Mouse (Mus musculus) lung, postnatal 14 days (tissue): ENCODE data around the gene Cbarp.

ENCODE experiments used
- DNase-seq: peaks from one replicate; pipeline ENCODE4 v3.0.0; 2021

The Cbarp gene

DNA sequence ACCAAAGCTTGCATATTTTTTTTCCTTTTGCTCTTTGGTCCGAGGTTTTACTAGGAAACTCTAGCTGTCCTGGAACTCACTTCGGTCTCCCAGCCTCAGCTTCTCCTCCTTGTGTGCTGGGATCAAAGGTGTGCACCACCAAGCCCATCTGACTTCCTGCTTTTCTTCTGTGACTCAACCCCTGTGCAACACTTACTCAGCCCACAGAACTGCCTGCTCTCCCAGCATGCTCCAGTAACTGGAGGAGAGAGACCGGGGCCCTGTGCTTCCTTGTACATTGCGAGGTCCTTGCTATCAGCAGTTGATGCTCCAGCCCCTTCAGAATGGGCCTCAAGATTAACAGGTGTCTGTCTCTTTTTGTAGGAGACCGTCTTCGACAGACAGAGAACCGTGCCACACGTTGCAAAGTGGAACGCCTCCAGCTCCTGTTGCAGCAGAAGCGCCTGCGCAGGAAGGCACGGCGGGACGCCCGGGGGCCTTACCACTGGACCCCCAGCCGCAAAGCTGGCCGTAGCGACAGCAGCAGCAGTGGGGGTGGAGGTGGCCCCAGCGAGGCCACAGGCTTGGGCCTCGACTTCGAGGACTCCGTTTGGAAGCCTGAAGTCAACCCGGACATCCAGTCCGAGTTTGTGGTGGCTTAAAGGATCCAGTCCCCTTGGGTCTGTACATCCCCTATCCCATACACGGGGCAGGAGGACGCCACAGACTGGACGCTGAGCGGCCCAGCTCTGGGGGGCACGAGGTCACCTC, 15.5 kb upstream of the Cbarp start:
- DNase-seq = no peak

DNA sequence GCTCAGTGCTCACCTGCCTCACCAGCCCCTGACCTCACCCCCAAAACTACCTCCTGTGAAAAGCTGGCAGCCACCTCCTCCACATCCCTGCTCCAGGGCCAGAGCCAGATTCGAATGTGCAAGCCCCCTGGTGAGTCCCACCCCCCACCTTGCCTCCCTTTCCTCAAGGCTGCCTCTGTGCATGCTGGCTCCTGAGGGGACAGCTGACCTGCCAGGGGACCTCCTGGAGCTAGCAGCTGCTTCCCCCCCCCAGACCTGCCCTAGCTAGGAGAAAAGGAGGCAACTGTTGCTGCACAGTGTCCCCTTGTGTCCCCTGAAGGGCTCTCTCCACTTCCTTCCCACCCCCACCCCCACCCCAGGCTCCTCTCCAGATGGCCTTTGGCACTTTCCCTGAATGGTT, 14.6 kb upstream of the Cbarp start:
- DNase-seq = no peak

DNA sequence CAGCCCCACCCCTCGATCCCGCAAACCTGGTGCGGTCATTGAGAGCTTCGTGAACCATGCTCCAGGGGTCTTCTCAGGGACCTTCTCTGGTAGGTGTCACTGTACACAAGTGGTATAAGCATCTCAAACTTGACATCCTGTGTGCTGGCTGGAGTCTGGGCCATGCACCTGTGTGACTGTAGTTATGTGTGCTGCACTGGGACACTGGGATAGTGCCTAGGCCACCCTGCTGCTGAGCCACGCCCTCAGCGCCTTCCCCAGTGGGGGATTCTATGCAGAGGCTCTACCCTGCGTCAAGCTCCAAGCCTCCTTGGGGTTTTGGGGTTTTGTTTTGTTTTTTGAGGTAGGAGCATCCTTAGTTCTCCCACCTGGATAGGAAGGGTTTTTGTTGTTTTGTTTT, 13.7 kb upstream of the Cbarp start:
- no peak for DNase-seq

DNA sequence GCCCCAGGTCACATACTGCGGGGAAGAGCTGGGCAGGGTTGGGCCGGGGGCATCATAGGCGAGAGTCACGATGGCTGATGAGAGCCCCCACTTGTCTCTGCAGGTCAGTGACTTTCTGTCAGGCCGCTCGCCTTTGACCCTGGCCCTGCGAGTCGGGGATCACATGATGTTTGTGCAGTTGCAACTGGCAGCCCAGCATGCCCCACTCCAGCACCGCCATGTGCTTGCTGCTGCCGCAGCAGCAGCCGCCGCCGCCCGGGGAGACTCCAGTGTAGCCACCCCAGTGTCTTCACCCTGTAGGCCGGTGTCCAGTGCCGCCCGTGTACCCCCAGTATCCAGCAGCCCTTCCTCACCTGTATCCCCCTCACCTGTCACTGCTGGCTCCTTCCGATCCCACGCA, 13.1 kb upstream of the Cbarp start:
- DNase-seq = no peak

DNA sequence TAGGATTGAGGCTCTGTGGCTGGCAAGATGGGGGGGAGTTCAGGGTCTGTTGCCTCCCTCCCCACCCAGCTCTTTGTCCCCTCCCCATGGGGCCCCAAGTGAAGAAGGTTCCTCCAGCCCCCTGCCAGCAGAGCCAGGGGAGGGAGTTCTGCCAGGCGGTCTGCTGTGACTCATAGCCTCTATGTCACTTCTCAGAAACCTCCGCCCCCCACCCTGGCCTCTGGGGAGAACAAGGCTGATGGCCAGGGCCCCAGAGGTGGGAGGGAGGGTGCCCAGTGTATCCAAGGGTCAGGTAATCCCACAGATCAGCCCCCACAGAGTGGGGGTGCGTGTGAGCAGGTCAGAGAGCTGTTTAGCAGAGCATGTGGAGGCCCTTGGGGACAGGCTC, 12.2 kb upstream of the Cbarp start:
- peak; percentile 55 for DNase-seq

DNA sequence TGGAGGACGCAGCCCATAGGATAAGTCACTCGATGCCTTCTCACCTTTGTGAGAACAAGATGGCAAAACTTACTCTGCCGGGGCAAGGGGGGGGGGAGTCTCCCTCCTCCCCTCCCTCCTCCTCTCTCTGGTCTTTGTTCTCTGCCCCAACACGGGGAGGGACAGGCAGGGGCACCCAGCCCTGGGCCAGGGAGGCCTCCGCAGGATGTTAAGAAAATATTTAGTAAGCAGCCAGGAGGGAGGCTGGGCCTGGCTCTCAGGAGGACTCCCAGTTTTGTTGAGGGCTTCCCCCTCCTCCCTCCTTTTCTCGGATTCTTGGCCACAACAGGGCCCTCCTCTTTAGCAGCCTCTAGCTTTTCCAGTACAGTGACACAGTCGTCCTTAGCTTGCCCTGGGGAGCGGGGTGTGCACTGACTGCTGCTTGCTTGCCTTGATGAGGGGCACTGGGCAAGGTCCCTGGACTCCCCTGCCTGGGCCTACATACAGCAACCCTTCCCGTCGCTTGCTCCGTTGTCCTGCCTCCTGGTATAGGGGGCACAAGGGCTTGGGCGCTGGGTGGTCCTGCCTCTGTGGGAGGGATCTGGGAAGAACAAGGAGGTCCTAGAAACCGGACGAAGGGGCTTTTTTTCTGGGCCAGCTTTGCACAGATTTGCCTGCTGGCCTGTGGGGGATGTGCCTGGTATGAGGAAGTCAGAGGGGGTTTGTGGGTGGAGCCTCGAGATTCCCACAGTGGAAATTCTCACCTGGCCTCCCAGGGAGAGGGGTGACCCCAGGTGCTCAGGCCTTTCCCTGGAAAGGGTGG, 11.6 kb upstream of the Cbarp start:
- peak; percentile 73 for DNase-seq

DNA sequence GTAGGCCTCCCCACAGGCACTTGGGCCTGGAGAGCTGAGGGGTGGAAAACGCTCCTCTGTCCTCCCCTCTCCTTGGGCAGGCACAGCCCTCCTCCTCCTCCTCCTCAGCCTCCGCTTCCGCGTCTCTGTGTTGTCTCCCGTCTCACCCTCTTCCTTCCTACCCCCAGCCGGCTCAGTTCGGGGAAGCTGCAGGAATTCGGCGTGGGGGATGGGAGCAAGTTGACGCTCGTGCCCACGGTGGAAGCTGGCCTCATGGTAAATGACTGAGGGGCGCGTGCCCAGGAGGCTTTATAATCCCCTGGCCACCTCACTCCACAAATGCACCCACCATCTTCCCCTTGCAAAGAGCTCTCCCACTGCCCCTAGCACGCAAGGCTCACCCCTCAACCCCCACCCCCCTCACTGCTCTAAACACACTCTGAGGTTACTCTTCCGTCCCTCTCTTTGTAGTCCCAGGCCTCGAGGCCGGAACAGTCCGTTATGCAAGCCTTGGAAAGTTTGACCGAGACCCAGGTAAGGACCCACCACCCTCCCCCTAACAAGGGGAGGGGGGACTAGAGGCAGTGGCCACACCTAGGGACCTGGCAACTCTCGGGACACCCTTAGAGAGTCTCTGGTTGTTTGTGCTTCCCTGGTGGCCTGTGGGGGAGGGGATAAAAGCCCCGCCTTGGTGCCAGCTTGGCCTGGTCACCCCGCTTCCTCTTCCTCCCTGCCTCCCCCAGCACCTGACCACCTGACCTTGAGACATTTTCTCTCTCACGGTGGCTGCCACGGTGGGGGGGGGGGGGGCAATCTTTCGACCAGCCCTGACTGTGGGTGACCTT, 10.8 kb upstream of the Cbarp start:
- peak; percentile 83 for DNase-seq

DNA sequence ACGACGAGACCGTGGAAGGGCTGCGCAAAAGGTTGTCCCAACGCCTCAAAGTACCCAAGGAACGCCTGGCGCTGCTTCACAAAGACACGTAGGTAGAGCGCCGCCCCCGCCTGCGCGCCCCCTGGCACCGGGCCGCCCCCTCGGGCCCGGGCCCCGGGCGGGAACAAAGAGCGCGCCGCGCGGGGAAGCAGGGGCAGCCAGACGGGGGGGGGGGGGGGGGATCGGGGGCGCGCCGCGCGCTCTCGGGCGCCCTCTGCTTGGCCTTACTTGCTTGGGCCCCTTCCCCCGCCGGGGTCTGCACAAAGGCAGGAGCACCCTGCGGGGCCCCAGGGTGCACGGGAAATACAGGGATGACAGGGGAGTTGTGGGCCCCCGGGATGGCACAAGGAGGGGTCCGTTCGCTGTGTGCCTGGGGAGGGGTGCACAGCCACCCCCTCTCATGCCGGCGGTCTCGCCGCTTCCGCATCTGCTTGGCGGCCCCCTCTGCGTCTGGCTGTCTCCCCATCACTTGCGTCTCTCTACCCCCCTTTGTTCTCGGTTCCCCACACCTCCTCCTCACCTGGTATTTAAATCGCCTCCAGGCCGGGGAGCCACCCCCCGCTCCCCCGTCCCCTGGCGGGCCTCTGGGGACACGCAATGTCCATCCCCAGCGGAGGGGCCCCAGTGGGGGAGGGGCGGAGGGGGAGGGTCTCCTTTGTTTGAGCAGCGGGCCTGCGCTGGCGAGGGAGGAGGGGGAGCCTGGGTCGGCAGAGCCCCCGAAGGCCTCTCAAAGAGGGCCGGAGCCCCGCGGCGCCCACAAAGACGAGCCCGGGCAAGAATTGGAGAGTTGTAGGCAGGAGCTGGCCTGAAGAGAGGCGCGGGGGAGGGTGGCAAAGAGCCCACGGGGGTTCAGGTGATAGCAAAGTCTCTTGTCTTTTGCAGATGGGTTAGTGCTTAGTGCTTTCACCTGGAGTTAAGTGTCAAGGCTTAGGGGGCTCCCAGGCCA, 9.9 kb upstream of the Cbarp start:
- peak; percentile 55 for DNase-seq

DNA sequence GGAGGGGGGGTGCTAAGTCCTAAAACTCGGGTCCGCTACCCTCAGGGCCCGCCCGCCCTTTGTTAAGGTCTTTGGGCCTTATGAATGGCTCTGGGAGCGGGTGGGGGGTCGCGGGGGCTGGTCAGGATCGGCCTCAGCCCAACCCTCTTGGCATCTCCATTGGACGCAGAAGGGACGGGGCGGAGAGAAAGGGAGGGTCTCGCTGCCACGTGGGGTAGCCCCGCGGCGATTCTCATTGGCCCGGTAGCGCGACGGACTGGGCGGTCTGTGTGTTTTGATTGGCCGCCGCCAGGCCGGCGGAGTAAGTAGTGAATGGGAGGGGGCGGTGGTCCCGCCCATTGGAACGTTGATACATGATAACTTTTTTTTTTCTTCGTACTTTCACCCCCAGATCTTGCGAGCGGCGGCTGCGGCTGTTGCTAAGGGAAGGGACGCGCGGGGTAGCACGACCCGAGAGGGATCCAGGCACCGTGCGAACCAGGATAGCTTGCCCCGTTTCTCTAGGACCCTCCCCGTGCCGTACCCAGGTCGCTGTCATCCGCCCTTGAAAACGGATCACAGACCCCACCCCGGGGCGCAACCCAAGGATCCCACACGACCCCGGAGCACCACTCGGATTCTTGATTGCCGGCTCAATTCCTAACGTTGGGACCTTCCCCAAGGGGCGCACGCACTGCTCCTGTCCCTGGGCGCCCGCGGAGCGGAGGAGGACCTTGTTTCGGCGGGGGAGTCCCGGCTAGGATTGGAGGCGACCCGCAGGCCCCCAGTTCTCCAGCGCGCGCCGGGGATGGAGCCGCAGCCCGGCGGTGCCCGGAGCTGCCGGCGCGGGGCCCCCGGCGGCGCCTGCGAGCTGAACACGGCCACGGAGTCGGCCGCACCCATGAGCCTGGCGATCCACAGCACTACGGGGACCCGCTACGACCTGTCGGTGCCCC, 8.9 kb upstream of the Cbarp start:
- peak; percentile 97 for DNase-seq

DNA sequence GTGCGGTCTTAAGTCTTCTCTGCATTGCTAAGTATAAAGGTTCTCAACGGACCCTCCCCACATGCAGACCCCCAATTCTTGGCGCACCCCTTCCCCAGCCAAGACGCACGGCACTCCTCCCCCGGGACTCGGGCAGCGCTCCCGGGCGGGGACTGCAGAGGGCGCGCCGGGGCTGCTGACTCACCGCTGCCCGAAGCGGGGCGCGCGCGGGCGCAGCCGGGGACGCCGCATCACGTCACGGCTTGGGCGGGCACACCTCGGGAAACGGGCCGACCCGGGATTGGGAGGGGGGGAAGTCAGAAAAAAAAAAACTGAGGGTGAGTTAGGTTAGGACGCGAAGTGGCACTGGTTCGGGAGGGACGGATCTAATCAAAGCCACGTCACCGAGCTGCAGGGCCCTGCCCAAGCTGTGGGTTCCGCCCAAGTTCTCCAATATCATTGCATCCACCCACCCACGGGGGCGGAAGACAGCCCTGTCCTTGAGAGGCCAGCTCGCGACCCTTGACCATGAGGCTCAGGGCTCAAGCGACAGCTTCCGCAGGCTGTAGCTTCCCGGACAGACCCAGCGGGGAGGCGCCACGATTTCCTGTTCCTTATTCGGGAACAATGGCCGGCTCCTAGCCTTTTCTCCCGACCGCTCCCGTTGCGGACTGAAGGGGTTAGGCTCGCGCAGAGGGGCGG, 8.1 kb upstream of the Cbarp start:
- peak; percentile 96 for DNase-seq

DNA sequence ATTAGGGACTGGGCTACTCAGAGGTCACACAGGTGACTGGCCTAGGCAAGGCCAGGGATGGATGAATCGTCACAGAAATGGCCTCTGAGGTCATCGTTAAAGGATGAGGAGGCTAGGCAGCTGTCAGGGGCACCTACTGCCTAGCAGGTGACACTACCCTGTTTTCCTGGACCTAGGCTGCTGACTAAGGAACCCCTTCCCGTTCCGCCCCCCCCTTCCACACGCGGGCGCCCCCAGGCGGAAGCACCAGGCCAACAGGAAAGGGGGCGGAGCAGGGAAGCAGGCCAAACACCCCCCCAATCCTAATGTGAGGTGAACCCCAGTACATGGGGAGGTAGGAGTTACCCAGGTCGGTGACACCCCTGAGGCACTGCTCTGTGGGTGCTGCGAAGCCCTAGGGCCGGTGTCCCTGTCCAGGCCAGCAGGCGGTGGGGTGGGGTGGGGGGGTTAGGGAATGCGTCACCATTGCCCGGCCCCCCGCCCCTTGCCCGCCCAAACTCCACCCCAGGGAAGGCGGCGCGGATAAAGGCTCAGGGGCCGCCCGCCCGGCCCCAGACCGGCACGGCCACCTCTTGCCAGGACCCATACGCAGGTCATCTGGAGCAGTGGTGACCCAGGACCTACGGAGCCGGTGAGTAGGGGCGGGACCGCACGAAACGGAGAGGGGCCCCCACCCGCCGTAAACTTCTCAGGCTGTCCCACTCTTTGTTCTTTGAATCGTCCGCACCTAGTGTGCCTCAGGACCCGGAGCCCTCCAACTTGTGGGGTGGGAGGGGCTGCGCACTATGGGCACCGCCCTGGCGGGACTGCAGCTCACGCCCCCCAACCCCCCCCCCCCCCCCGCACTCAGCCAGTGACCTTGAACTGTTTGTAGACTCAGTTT, 7.3 kb upstream of the Cbarp start, which contains the start of gene Midn:
Gene Midn, plus strand, starts transcription at position 554 of the 883 bp plus-strand sequence.
- DNase-seq = peak; percentile 87

DNA sequence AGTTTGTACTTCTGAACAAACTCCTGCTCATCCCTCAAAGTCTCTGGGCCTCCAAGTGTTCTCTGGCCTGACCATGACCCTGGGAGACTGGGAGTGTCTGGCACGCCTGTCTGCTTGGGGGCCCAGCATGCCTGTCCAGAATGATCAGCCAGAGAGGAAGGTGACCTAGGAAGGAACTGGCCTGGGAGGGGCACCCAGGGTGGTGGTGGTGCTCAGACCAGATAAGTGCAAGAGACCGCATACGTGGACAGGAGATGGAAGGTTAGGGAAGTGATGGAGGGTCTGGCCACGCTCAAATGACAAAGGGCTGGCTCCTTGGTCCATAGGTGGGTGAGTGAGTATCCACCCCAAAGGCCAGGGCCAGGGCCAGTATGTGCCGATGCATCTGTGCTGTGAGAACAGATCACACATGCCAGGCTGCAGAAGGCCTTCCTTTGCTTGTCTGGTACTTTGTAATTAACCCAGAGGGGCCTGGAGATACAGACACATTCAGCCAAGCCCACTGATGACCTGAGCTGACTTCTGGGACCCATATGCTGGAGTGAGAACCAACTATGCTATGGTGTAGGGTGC, 6.6 kb upstream of the Cbarp start:
- DNase-seq = no peak

DNA sequence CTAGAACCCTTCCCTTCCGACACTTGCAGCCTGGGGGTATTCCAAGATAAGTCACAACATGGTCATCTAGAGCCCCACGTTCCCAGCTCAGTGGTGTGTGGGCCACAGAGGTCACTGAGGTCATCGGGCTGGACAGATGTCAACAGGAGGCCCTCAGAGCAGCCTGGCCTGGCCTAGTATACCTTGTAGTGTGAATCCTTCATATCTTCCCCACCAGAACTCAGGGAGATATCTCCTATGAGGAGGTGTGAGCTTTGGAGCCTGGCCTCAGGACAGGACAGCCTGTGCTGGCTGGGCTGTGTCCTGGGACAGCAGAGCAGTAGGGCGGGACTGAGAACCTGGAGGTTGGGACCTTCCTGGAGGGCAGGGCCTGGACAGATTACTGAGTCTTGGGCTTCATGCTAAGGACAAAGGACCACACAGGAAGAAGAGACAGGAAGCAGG, 6.0 kb upstream of the Cbarp start:
- DNase-seq = no peak

DNA sequence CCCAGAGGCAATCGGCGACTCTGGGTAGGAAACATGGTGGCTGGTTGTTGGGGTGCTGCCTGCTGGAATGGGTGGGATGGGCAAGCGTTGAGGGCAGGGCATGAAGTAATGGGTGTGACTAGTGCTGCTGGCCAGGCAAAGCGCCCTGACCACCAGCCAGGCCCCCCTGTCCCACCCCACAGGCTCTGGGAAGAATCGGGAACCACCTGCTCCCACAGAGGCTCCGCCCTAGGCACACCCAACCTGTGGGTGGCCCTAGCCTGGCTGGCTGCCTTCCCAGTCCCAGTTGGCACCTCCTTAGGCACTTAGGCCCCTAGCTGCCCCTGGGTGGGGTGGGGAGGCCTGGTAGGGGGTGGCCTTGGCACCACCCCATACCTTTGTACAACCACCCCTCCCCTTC, 5.3 kb upstream of the Cbarp start:
- peak; percentile 68 for DNase-seq

DNA sequence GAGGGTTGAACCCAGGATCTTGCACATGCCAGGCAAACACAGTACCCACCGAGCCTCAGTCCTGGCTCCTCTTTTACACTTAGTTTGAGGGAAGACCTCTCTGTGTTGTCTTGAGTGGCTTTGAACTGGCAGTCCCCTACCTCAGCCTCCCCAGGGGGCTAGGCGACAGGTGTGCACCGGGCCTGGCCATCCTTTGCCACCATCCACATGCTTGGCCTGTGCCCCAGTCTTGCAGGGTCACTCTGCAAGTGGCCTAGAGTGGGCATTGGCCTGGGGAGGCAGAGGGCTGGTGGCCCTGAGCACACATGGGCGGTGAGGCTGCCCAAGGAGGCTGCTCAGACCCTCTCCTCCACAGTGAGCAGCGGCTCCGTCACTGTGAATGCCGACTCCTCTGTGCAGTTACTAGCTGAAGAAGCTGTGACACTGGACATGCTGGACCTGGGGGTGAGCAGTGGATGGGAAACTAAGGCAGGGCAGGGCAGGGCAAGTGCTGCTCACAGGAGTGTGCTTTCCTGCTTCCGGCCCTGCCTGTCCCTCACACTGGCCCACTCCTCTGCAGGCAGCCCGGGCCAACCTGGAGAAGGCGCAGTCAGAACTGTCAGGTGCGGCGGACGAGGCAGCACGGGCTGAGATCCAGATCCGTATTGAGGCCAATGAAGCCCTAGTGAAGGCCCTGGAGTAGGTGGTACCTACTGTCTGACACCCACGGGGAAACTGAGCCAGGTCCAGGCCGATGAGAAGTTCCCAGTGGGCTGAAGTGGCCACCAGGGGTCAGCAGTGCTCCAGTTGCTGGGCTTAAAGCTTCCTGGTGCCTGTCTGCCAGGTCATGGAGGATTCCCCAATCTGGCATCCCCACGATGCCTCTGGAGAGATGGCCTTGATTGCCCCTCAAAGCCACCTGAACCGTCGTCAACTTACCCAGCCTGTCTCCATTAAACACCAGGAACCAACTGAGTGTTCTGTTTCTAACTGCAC, 4.5 kb upstream of the Cbarp start:
- DNase-seq = peak; percentile 89

DNA sequence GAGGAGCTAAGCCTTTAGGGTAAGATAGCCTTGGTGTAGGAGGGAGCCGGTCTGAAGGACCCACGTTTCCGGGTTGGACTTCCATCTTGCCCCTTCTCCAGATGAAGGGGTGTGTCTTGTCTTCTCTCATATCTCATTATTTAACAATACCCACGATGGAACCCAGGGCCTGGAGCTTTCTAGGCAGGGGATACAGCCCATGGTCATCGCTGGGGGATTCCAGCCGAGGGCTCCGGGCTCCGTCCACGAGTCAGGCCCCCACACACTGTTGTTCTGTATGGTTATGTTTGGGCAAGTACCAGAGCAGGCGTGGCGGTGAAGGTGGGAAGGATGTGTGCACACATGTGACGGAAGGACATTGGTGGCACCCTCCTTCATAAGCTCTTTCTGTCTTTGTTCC, 3.5 kb upstream of the Cbarp start:
- no peak for DNase-seq

DNA sequence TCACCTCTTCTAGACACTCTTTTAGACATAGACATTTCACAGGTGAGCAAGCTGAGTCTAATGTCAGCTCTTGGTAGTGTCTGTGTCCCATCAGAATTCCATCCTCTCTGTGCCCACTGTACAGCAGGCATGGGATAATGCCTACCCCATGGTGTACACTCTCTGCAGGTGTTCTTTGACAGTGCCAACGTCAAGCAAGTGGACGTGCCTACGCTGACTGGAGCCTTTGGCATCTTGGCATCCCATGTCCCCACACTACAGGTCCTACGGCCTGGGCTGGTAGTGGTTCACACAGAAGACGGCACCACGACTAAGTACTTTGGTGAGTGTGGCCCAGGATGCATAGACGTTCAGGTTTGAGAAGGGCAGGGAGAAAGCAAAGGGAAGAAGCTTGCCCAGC, 3.0 kb upstream of the Cbarp start:
- DNase-seq = no peak

DNA sequence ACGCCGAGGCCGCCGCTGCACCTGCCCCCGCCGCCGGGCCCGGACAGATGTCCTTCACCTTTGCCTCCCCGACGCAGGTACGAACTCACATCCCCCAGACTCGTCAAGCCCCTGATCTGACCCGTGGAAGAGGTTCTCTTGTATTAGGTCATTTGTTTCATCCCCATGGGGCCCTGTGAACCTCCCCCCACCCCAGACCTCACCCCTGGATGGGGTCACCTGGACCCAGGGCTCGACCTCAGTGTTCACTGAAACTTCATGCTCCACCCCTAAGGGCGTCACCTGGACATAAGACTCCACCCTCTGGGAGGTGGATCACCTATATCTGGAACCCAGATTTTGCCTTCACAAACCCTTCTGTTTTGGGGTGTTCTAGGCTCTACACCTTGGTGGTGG, 1.9 kb upstream of the Cbarp start:
- DNase-seq = no peak
